Mouse (Mus musculus): ENCODE data around the gene Casr. TPM values are rescaled to one million over a fixed set of nuclear protein-coding genes. Genes with fewer than 3 reads are reported as not detected.
A peak's percentile ranks its signal among the peaks of the same experiment; 100 is the strongest.

Casr gene
- polyA plus RNA-seq, 1 experiment = 0.05 TPM

- 80% methylated on average over 2 of the region's 2 CpGs for WGBS
- Histone ChIP-seq H3K27ac (ENCODE audit: insufficient read depth, low read length) (no peak overlapping the region), H3K4me1 (ENCODE audit: control insufficient read depth, insufficient read depth, low read length) (no peaks in the 10 kb centered on the region), H3K4me3 (replicated peaks; ENCODE audit: insufficient read depth, low read depth, low read length) (no peak overlapping the region), H3K27me3 (ENCODE audit: control insufficient read depth, insufficient read depth, low read length) (no peaks in the 10 kb centered on the region)
- no peak for DNase-seq
- TF ChIP-seq CTCF (IDR thresholded peaks at IDR 0.05; ENCODE audit: borderline replicate concordance, insufficient read depth, low read depth, low read length) (no peak), POLR2A (IDR thresholded peaks at IDR 0.05; ENCODE audit: borderline replicate concordance, insufficient read depth, low read length) (no peak)
Measured at GRCm38 (mm10) chr16:36474849-36475248, 87.1 kb downstream of the Casr start.

- TF ChIP-seq POLR2A (IDR thresholded peaks at IDR 0.05; ENCODE audit: borderline replicate concordance, insufficient read depth, low read length) = no peak
- peak; percentile 62; the same call in 1 of the 2 replicates for TF ChIP-seq CTCF (IDR thresholded peaks at IDR 0.05; ENCODE audit: borderline replicate concordance, insufficient read depth, low read depth, low read length)
- Histone ChIP-seq H3K4me1 (ENCODE audit: control insufficient read depth, insufficient read depth, low read length) (no peaks in the 10 kb centered on the region), H3K4me3 (replicated peaks; ENCODE audit: insufficient read depth, low read depth, low read length) (no peak overlapping the region), H3K27me3 (ENCODE audit: control insufficient read depth, insufficient read depth, low read length) (no peaks in the 10 kb centered on the region), H3K27ac (ENCODE audit: insufficient read depth, low read length) (no peak overlapping the region)
- 39% methylated on average over 17 of the region's 17 CpGs for WGBS
- peak; percentile 4 to 48 for DNase-seq
Measured at GRCm38 (mm10) chr16:36473217-36474216, 88.4 kb downstream of the Casr start.

GRCm38 (mm10) chr16:36471066-36471633 is 90.8 kb downstream of the Casr start:
- H3K27me3 ChIP-seq (ENCODE audit: control insufficient read depth, insufficient read depth, low read length) = no peaks in the 10 kb centered on the region
- no peak overlapping the region for H3K4me3 ChIP-seq (replicated peaks; ENCODE audit: insufficient read depth, low read depth, low read length)
- H3K27ac ChIP-seq (ENCODE audit: insufficient read depth, low read length) = no peak overlapping the region
- no peak for DNase-seq
- 30% methylated on average over 13 of the region's 13 CpGs for WGBS
- TF ChIP-seq CTCF (IDR thresholded peaks at IDR 0.05; ENCODE audit: borderline replicate concordance, insufficient read depth, low read depth, low read length) (no peak), POLR2A (IDR thresholded peaks at IDR 0.05; ENCODE audit: borderline replicate concordance, insufficient read depth, low read length) (no peak)
- no peaks in the 10 kb centered on the region for H3K4me1 ChIP-seq (ENCODE audit: control insufficient read depth, insufficient read depth, low read length)

- Histone ChIP-seq H3K27ac (ENCODE audit: insufficient read depth, low read length) (no peak overlapping the region), H3K4me1 (ENCODE audit: control insufficient read depth, insufficient read depth, low read length) (no peaks in the 10 kb centered on the region), H3K4me3 (replicated peaks; ENCODE audit: insufficient read depth, low read depth, low read length) (no peak overlapping the region), H3K27me3 (ENCODE audit: control insufficient read depth, insufficient read depth, low read length) (no peaks in the 10 kb centered on the region)
- no peak for DNase-seq
- TF ChIP-seq CTCF (IDR thresholded peaks at IDR 0.05; ENCODE audit: borderline replicate concordance, insufficient read depth, low read depth, low read length) (no peak), POLR2A (IDR thresholded peaks at IDR 0.05; ENCODE audit: borderline replicate concordance, insufficient read depth, low read length) (no peak)
- 7% methylated on average over 2 of the region's 2 CpGs for WGBS
Measured at GRCm38 (mm10) chr16:36469955-36470478, 91.9 kb downstream of the Casr start.

GRCm38 (mm10) chr16:36469367-36469766 is 92.6 kb downstream of the Casr start:
- no peak for DNase-seq
- no peaks in the 10 kb centered on the region for H3K4me1 ChIP-seq (ENCODE audit: control insufficient read depth, insufficient read depth, low read length)
- H3K27me3 ChIP-seq (ENCODE audit: control insufficient read depth, insufficient read depth, low read length) = no peaks in the 10 kb centered on the region
- no peak overlapping the region for H3K4me3 ChIP-seq (replicated peaks; ENCODE audit: insufficient read depth, low read depth, low read length)
- TF ChIP-seq CTCF (IDR thresholded peaks at IDR 0.05; ENCODE audit: borderline replicate concordance, insufficient read depth, low read depth, low read length) (no peak), POLR2A (IDR thresholded peaks at IDR 0.05; ENCODE audit: borderline replicate concordance, insufficient read depth, low read length) (no peak)
- H3K27ac ChIP-seq (ENCODE audit: insufficient read depth, low read length) = no peak overlapping the region
- 81% methylated on average over 9 of the region's 9 CpGs for WGBS

- no peak overlapping the region for H3K27ac ChIP-seq (ENCODE audit: insufficient read depth, low read length)
- DNase-seq = no peak
- 67% methylated on average over 4 of the region's 4 CpGs for WGBS
- H3K27me3 ChIP-seq (ENCODE audit: control insufficient read depth, insufficient read depth, low read length) = no peaks in the 10 kb centered on the region
- TF ChIP-seq CTCF (IDR thresholded peaks at IDR 0.05; ENCODE audit: borderline replicate concordance, insufficient read depth, low read depth, low read length) (no peak), POLR2A (IDR thresholded peaks at IDR 0.05; ENCODE audit: borderline replicate concordance, insufficient read depth, low read length) (no peak)
- no peak overlapping the region for H3K4me3 ChIP-seq (replicated peaks; ENCODE audit: insufficient read depth, low read depth, low read length)
- no peaks in the 10 kb centered on the region for H3K4me1 ChIP-seq (ENCODE audit: control insufficient read depth, insufficient read depth, low read length)
Measured at GRCm38 (mm10) chr16:36468862-36469261, 93.1 kb downstream of the Casr start.

- Histone ChIP-seq H3K4me1 (ENCODE audit: control insufficient read depth, insufficient read depth, low read length) (no peaks in the 10 kb centered on the region), H3K27me3 (ENCODE audit: control insufficient read depth, insufficient read depth, low read length) (no peaks in the 10 kb centered on the region), H3K4me3 (replicated peaks; ENCODE audit: insufficient read depth, low read depth, low read length) (no peak overlapping the region), H3K27ac (ENCODE audit: insufficient read depth, low read length) (no peak overlapping the region)
- no peak for DNase-seq
- no peak for TF ChIP-seq POLR2A (IDR thresholded peaks at IDR 0.05; ENCODE audit: borderline replicate concordance, insufficient read depth, low read length)
- TF ChIP-seq CTCF (IDR thresholded peaks at IDR 0.05; ENCODE audit: borderline replicate concordance, insufficient read depth, low read depth, low read length) = no peak
- WGBS = 83% methylated on average over 2 of the region's 2 CpGs
Measured at GRCm38 (mm10) chr16:36467936-36468335, 94.0 kb downstream of the Casr start.
